Mouse (Mus musculus) thymus, adult 2 months (tissue): ENCODE data around the gene Pafah2.

ENCODE experiments used
- CTCF ChIP-seq: fragments of 200-500 bp; IDR thresholded peaks from 2 replicates; pipeline ENCODE4 v1.5.1; 2012; ENCODE audit warnings: mild to moderate bottlenecking, control low read depth, low read length, moderate library complexity, borderline replicate concordance; ENCODE audit not compliant: control insufficient read depth, poor library complexity, insufficient read depth; ENCODE audit errors: extremely low read depth
- POLR2A ChIP-seq: fragments of 200-500 bp; IDR thresholded peaks from 2 replicates; pipeline ENCODE4 v1.6.1; 2012; ENCODE audit warnings: mild to moderate bottlenecking, low read length, control low read depth, moderate library complexity; ENCODE audit not compliant: control insufficient read depth, poor library complexity, insufficient read depth; ENCODE audit errors: extremely low read depth

DNA sequence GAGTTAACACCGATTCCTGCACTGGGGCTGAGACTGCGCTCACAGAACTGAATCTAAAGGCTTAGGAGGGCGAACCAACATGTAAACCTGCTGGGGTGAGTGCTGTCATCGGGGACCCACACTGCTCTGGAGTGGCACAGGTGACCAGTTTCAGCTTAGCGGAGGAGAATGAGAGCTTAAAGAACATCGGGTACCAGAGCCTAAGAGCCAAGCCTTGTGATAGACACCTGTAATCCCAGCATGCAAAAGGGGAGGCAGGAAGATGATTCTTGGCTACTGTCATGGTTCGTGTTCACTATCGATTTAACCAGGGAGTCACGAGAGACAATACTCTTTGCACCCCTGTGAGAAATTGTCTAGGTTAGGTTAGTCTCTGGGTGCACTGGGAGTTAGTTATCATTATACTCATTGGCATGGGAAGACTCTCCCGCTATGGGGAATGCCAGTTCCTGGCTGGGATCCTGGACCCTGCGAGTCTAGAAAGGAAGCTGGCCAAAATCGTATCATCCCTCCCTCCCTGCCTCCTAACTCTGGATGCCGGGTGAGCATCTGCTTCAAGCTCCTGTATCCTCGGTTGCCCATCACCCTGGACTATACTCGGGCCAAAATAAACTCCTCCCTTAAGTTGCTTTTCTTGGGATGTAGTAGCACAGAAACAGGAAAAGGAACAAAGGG lies 36.7 kb downstream of the Pafah2 start:
- TF ChIP-seq CTCF (no peak), POLR2A (no peak)
